Mouse (Mus musculus): ENCODE data around the gene Chpf2.
"Not testable (repeated sequence)": the region's sequence is repeated elsewhere in the genome, so short reads cannot be mapped to it uniquely, and the experiment has no call there.

Chpf2 gene

DNA sequence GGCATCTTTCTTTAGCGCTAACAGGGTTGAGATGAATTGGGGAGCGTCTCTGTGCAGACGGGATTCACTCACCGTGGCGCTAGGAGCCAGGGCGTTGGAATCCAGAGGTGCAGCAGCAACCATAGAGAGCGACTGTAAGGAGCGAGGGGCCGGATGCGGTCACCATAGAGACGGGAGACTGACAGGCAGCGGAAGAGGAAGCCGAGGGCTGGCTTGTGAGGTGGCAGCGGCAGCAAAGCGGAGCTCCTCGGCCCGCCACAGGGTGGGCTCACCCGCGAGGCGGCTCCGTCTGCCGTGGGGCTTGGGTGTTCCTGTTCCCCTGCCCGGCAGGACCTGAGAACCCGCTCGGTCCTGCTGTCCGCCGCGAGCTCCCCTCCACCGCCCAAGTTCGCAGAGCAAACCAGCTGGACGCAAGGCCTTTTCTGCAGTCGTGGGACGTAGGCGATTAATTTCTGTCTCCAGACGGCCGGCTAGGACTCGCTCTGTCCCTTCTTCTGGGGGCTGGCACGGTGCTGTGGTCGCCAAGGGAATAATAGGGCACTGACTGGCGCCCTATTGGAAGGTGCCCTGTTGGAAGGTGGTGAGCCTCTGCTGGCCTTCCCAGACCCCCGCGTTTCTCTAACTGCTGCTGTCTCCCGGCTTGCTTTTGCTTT lies at the start of gene Chpf2:
Chpf2 (plus strand) TSS at position 195 of the 653 bp plus-strand sequence.
- DNase-seq (ENCODE audit: low spot score) = peak; percentile 76

DNA sequence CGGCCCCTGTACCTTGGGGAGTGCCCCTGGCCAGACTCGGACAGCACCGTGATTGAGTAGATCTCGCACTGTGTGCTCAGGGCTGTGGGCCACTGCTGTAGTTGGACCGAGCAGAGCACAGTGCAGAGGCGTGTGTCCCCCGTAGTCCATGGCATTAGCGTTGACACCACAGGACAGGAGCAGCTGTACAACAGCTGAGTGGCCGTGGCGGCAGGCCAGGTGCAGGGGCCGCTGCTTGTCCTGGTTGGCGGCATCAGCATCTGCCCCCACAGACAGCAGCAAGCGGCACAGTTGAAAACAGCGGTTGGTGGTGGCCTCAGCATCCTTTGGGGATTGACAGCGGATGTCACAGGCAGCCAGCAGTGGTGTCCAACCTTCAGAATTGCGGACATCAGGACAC lies 48.9 kb upstream of the Chpf2 start:
- no peak for DNase-seq (ENCODE audit: low spot score)

DNA sequence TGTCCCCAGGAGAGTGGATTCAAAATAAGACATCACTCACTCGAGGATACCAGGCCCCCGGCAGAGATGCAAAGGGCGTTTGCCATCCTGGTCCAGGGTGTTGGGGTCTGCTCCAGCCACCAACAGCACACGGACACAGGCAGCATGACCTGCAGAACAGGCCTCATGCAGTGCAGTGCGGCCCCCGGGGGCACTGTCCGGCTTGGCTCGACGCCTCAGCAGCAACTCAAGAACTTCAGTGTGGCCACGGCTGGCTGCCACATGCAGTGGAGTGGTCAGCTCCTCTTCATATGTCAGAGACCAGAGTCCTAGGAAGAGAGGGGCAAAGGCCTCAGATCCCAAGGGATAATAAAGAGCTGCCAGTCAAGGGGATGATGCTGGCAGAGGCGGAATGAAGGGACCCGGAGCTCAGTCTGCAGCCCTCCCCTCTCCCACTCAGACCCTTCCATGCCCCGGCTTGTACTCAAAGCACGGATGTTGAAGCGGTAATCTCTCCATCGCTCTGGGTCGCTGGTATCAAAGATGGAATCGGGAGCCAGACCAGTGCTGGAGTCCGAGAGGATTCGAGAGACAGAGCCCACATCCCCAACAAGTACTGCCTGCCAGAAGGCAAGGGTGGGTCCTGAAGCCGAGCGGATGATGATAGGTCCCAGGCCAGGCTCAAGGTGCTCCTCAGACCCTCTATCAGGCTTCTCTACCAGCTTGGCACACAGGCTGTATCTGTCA lies 46.8 kb upstream of the Chpf2 start:
- no peak for DNase-seq (ENCODE audit: low spot score)

DNA sequence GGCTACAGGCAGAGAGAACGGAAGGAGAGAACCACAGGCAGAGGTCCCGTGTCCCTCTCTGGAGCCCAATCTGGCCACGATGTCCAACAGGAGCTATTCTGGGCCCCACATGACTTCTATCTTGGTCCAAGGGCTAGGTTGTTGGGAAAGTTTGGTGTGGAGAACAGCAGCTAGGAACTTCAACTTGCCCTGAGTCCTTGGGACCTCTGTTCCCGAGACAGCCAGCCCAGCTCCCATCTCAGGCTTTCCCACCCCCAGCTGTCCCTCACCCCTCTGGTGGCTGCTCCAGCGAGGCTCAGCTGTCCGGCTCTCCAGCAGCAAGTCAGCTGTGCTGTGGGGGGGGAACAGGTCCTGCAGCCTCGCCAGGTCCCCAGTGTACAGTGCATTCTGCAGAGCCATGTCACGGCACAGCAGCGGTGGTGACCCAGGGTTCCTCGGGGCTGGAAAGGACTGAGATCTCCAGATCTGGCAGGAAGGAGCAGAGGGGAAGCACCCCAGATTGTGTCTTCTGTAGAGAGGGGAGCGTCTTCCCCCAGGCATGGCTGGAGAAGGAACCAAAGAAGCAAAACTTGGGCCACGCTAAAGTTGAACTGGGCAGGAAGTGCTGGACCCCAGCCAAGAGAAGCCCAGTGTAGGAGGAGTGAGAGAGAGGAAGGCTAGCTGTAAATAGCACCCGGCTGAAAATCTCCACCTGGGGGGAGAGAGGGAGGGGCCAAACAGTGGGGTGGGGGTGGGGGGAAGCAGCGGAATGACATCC lies 46.0 kb upstream of the Chpf2 start, which contains the start of gene Asb10:
Asb10 (minus strand) TSS at position 592 of the 757 bp plus-strand sequence.
- peak; percentile 53 for DNase-seq (ENCODE audit: low spot score)

DNA sequence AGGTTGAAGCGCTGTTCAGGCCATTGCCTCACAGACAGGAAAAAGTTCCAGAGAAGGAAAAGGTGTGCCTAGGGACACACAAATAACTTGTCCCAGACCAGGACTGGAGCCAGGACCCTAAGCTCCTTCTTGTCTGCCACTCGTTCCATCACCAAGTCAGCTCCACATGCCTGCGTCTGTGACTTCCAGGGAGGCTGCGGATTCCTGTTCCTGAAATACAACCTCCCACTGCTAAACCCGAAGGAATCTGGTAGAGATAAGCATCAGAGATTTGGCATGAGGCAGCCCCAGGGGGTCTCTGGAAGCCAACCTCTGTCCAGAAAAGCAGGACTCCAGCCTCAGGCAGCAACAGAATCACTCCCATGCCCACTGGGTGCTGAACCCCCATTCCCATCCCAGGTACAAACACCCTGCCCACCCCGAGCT lies 45.4 kb upstream of the Chpf2 start:
- DNase-seq (ENCODE audit: low spot score) = no peak

DNA sequence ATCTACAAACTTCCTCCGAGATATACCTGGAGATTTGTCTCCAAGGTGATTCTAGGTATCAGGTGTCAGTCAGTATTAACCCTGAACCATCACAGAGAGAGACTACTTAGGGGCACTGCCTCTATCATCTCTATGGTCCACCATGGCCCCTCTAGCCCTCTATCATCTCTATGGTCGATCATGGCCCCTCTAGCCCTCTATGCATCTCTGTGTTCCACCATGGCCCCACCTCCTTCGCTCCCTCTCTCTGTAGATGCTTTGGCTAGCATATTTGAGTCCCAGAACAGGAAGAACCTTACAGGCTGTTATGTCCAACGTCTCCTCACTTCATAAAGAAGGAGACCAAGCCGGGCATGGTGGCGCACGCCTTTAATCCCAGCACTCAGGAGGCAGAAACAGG lies 43.9 kb upstream of the Chpf2 start:
- DNase-seq (ENCODE audit: low spot score) = no peak

DNA sequence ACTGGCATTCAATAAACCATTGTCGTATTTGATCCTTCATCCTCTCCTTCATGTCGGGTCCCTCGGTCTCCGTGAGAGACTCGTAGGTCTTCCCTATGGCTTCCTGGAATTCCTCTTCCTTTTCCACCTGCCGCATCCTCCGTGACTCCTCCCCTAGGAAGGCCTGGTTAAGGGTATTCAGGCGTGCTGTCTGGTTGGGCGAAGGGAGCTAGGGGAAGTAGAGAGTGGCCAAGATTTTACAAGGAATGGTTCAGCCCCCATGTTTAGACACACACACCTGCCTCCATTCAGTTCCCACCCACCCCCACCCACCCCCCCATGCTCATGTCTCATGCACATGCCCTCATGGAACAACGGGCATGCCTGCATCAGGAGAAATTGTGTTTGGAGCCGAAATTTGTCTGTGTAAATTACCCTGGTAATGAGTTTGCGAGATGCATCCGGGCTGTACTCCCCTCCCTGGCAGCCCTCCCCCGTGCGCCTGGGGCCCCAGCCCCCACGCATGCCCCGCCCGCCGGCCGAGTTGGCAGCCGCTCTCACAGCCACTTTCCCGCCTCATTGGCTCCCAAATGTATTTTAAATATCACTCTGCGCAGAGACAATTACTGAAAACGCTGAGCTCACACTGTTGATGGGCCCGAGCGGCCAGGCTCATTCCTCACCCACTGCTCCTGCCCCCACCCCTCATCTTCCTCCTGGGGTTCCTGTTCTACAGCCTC lies 35.8 kb upstream of the Chpf2 start:
- peak; percentile 69 for DNase-seq (ENCODE audit: low spot score)

DNA sequence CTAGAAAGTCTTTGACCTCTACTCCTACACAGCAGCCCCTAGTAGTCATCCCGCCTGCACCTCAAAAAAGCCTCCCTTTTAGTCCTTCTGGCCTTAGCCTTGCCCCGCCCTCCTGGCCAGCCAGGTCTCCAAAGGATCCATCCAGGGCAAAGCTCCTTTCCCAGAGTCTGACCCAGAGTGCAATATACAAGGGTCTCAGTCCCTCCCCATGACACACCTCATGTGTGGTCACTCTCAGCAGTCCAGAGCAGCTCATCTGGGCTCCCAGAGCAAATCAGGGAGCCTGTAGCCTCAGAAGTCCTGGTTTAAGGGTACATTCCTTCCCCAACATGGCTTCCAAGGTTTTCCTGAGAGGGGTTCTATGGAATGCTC lies 35.2 kb upstream of the Chpf2 start:
- DNase-seq (ENCODE audit: low spot score) = no peak

DNA sequence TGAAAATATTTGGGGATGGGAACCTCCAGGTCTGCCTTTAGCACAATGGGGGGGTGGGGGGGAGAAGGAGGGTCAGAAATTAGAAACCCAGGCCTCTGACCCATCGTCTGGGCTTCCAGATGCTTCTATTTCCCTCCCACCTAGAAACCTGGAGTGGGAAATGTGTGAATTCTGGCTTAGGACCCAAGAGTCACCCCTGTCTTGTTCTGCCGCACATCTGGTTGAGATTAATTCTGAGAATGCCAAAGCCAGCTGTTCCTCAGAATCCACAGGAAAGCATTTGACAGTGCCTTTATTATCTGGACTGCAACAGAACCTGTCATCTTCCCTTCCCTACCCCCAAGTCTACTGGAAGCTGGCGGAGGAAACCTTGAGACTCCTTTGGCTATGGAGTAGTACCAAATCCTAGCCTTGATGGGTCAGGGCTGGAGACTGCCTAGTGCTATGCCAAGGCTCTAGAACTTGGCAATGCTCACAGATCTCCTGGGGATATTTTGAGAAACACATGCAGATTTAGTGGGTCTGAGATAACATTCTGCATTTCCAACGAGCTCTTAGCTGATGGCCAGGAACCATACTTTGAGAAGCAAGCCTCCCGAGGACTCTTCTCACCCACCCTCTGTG lies 32.8 kb upstream of the Chpf2 start:
- no peak for DNase-seq (ENCODE audit: low spot score)

DNA sequence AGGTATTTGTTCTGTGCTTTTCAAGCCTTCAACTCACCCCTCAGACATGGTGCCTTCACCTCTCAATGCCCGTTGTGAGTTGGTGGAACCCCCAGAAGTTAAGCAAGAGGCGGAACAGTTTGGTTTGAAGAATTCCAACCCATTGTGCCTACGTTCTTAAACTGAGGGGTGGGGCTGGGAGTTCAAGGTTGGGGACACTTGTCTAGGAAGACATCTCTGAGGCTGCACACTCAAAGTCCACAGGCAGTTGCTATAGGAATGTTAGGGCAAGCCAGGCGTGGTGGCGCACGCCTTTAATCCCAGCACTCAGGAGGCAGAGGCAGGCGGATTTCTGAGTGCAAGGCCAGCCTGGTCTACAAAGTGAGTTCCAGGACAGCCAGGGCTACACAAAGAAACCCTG lies 31.2 kb upstream of the Chpf2 start:
- not testable (repeated sequence) for DNase-seq (ENCODE audit: low spot score)

DNA sequence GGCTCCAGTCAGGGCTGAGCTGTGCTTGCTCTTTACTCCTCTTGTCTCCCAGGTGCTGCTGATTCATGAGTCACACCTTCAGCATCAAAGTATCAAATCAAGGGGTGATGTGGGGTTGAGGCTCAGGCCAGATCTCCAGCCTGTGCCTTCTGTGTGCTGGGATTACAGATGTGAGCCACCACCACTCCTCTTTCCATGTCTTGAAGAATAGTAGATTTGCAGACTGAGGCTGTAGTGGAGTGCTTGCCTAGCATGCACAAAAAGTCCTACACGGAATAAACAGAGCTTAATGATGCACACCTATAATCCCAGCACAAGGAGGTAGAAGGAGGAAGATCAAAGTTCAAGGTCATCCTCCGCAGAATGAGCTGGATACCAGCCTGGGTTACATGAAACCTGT lies 29.8 kb upstream of the Chpf2 start, which contains the start of gene 4931409K22Rik:
4931409K22Rik (minus strand) TSS at position 101 of the 400 bp plus-strand sequence.
- DNase-seq (ENCODE audit: low spot score) = no peak

DNA sequence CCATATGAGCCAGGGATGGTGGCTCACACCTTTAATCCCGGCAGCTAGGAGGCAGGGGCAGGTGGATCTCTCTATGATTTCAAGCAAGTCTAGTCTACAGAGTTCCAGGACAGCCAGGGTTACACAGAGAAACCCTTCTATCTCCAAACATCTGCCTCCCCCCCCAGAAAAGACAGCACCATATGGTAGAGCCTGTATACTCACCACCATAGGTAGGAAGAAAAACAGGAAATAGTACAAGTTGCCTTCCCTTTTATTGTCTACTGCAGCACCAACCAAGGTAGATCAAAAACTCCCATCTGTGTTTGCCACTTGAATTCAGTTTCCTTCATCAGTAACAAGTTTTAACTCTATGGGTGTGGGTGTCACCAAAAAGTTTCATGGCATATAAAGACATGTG lies 10.6 kb upstream of the Chpf2 start:
- no peak for DNase-seq (ENCODE audit: low spot score)

DNA sequence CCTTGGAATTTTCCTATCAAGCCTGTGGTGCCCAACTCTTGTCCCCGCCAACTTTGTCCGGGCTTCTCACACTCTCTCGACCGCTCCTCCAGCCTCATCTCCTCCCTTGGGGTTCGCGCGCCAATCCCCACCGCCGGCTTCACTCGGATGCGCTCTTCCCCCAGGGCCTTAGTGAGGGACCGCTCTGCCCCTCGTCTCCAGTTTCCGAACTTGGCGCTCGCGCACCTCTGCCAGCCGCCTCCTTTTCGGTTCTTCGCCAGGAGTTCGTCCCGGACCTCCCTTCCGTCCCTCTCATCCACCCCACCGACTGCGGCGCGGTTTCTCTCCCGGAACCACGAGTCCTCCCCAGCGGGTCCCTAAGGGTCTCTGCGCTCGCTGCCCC lies 9.7 kb upstream of the Chpf2 start:
- DNase-seq (ENCODE audit: low spot score) = no peak

DNA sequence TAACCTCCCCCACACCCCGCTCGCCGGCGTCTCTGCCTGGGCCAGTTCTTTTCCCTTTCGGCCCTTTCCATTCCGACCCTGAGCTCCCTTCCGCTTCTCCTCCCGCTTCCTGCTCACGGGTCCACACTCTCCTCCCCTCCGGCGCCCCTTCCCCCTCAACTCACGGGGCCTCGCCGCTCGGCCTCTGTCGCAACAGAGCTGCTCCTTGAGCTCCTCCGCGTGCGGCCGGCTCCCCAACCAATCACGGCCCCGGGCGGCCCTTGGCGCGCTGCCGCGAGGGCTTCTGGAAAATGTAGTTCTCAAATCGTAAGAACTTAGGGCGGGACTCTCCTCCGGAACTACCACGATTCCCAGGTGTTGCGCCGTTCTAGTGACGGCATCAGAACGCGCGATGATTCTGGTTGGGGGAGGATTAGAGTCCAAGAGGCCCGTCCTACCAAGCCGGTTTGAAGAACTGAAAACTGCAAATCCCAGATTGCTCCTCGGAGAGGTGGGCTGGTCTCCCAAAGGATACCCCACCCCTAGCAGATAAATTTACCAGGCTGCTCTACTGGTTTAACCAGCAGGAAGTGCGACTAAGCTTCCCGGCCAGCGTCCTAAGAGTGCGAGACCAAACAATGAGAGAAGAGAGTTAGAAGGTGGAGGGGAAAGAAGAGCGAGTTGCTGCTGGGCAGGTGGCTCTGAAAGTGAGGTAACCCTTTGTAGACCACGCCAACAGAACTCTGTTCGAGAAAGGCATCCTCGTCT lies 9.2 kb upstream of the Chpf2 start, which contains the start of gene Abcf2:
Abcf2 (minus strand) TSS at position 285 of the 747 bp plus-strand sequence.
- DNase-seq (ENCODE audit: low spot score) = peak; percentile 100

DNA sequence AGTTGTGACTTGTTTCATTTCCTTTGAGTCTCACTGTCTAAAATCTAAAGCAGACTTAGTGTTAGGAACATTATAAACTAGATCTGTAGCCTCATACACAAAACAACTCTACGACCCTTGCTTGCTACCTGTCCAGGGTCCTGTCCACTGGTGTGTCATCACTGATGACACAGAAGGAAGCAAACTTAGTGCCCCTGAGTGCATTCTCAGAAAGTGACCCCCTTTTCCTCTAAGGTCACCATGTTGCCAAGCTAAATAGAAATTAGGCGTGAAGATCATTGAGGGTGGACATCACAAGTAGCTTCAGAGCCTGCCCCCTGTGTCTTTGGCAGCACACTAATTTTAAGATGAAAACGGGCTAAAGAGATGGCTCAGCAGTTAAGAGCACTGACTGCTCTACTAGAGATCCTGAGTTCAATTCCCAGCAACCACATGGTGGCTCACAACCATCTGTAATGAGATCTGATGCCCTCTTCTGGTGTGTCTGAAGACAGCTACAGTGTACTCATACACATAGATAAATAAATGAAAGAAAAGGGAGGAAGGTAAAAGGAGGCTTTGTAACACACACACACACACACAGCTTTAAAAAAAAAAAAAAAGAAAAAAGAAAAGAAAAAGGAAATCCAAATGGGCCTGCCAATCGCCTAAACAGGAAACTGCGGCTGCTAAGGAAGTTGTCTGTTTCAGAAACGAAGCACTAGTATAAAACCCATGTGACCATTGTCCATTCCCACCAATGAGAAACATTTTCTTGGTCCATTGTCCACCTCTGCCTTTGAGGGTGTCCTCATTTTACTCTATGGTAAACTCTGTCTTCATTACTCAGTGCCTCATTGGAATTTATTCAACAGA lies 8.2 kb upstream of the Chpf2 start:
- no peak for DNase-seq (ENCODE audit: low spot score)

DNA sequence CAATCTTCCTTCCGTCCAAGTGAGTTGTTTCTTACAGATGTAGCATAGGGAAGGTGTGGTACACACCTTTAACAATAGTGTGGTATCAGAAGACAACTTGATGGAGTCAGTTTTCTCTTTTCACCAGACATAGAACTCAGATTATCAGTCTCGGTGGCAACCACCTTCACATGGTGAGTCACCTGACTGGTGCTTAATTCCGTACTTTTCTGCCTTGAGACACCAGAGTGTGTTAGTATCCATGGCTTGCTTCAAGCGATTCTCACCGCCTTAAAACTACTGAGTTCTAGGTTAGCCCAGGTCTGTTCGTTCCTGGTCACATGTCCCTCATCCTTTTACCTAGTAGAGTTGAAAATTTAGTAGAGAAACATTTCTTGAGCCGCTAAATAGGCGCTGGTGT lies 435 bp upstream of the Chpf2 start:
- no peak for DNase-seq (ENCODE audit: low spot score)

DNA sequence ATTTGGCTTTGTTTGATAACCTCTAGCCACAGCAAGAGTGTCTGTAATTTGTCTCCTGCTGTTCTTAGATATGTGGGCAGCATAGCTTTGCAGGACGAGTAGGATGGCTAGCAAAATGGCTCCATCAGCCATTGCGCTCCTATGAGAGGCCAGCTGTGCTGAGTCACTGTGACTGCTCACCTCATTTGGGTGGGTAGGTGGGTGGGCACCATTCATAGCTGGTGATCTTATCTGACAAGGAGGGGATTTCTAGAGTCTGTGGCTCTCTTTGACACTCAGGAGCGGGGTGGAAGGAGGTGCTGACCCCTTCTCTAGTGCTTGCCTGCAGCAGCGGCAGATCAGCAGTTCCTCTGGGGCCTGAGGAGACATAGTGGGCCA lies 648 bp downstream of the Chpf2 start:
- no peak for DNase-seq (ENCODE audit: low spot score)

DNA sequence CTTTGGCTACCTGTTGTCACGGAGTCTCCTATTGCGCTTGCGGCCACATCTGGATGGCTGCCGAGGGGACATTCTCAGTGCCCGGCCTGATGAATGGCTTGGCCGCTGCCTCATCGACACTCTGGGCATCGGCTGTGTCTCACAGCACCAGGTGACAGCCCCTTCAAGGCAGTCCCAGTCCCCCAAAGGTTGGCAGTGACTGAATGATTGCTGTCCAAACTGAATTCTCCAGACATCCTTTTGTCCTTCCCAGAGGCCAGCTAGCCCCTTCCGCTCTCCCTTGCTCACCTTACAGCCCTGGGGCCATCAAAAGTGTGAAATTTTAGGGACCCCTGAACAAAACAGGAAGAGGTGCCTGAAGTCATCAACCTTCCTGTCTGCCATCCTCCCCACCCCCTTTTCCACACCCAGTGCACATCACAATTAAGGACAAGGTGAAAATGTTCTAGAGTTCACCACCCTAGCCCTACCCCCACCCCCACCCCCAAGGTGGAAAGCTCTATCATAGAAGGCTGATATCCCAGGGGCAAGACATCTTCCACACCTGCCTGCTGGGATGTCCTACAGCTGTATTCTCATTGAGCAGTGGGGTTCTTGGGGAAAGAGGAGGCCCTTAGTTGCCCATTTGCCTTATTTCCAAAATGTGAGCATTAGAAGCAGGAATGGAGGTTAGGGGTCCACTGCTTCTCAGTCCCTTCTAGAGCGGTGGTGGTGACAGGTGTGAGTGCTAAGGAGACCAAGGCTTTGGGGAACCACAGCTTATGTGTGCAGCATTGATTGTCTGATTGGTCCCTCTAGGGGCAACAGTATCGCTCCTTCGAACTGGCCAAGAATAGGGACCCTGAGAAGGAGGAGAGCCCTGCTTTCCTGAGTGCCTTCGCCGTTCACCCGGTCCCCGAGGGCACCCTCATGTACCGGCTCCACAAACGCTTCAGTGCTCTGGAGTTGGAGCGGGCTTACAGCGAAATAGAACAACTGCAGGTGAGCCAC lies 3.3 kb downstream of the Chpf2 start:
- DNase-seq (ENCODE audit: low spot score) = no peak

DNA sequence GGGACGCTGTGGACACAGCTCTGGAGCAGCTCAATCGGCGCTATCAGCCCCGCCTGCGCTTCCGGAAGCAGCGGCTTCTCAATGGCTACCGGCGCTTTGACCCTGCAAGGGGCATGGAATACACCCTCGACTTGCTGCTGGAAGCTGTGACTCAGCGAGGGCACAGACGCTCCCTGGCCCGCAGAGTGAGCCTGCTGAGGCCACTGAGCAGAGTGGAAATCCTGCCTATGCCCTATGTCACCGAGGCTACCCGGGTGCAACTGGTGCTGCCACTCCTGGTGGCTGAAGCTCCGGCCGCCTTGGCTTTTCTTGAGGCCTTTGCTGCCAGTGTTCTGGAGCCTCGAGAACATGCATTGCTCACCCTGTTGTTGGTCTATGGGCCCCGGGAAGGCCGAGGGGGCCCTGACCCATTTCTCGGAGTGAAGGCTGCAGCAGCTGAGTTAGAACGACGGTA lies 4.8 kb downstream of the Chpf2 start:
- no peak for DNase-seq (ENCODE audit: low spot score)
